Comparison of ENCODE assay signal across 11 mouse cellular contexts in the genomic region with DNA sequence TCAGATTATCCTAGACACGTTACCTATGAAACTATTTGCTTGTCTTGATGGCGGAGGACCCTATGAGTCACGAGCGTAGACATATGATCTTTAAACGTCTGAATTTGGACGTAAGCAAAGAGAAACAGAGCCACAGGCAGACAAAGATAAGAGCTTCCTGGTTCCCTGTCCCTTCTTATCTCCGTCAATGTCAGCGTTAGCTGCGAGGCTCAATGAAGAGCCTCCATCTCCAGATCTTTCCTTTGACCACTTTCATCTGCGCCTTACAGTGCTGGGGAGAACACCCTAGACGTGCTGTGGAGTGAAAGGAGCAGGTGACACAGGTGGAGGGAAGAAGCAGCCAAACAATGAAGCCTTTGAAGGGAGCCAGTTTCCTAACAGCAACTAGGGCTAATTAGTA. TPM values are rescaled to one million over a fixed set of nuclear protein-coding genes. Genes with fewer than 3 reads are reported as not detected.
DNase-seq lines count a peak whose midpoint lies in the region; ATAC-seq and TF ChIP-seq lines count a peak whose summit lies in the region.
"Had no signal": no experiment of that assay in that cellular context is flagged by ENCODE, and none has a peak within 500 bp of the region (broad histone marks: within the 10 kb centered on the region; RNA-seq: fewer than 3 reads in every experiment).

No protein-coding gene starts in this region.

- intact Hi-C loops in heart, postnatal 10 days (cut with DNase I) = loop anchor here (5.0 kb wide), 2 partner anchors 721 to 1096 kb away; no protein-coding TSS in a partner anchor

- peaks cover 8% of the 10 kb centered on the region; the same call in 1 of the 2 replicates for H3K4me1 ChIP-seq in heart, embryonic 16.5 days (ENCODE audit: control insufficient read depth, insufficient read depth, low read length)
- H3K4me1 ChIP-seq in E14TG2a.4 (replicated peaks; ENCODE audit: low read depth, low read length) = peaks cover 26% of the 10 kb centered on the region
- H3K4me1 ChIP-seq: embryonic facial prominence, embryonic 15.5 days; hindbrain, embryonic 13.5 days had no signal

- H3K4me2 ChIP-seq in heart, embryonic 16.5 days (ENCODE audit: low read depth, low read length) = peak overlapping the region; percentile 49
- H3K4me2 ChIP-seq: embryonic facial prominence, embryonic 15.5 days; hindbrain, embryonic 13.5 days had no signal

- DNase-seq in heart, postnatal 10 days = no peak
- no peak for DNase-seq in embryo, embryonic 11 days
- DNase-seq in spleen, adult 18-20 months = no peak
- DNase-seq in embryo, embryonic 10.5 days (ENCODE audit: low spot score) = no peak
- DNase-seq: cerebellum, postnatal 25 days had no signal

- no peak for TF ChIP-seq CTCF in E14TG2a.4 (conservative IDR thresholded peaks at IDR 0.05; ENCODE audit: low read length)

- H3K4me3 ChIP-seq in heart, embryonic 16.5 days (ENCODE audit: low read length) = no peak overlapping the region
- 0 out of 2 replicates have a peak overlapping the region, but pooled peaks have one; percentile 3 for H3K4me3 ChIP-seq in E14TG2a.4 (replicated peaks; ENCODE audit: low read length)
- H3K4me3 ChIP-seq: embryonic facial prominence, embryonic 15.5 days; hindbrain, embryonic 13.5 days had no signal

- peaks cover 8% of the 10 kb centered on the region; the same call in 1 of the 2 replicates for H3K27me3 ChIP-seq in heart, embryonic 16.5 days (ENCODE audit: control insufficient read depth, insufficient read depth, low read length)
- 0 out of 2 replicates have a peak, but pooled peaks cover 7% of the 10 kb centered on the region for H3K27me3 ChIP-seq in E14TG2a.4 (ENCODE audit: insufficient read depth, low read length)
- H3K27me3 ChIP-seq: embryonic facial prominence, embryonic 15.5 days had no signal

- H3K9ac ChIP-seq in heart, embryonic 16.5 days (ENCODE audit: low read length) = no peak overlapping the region
- H3K9ac ChIP-seq: embryonic facial prominence, embryonic 15.5 days; hindbrain, embryonic 13.5 days had no signal

- 10% methylated on average over 11 of the region's 11 CpGs for WGBS in heart, embryonic 16.5 days

- H3K36me3 ChIP-seq in heart, embryonic 16.5 days (ENCODE audit: control insufficient read depth, insufficient read depth) = no peaks in the 10 kb centered on the region
- no peaks in the 10 kb centered on the region for H3K36me3 ChIP-seq in E14TG2a.4 (ENCODE audit: insufficient read depth, low read length)
- H3K36me3 ChIP-seq: embryonic facial prominence, embryonic 15.5 days; hindbrain, embryonic 13.5 days had no signal

- ATAC-seq in heart, embryonic 16.5 days (replicated peaks; ENCODE audit: extremely low read depth, insufficient read depth, low FRiP score) = no peak
- 0 out of 2 replicates have a peak, but pooled peaks have one; percentile 46 for ATAC-seq in erythroid progenitor cell, adult 5-6 weeks (replicated peaks; ENCODE audit: low FRiP score, poor library complexity, severe bottlenecking)
- peak; percentile 28 for ATAC-seq in megakaryocyte, adult 5-6 weeks (ENCODE audit: poor library complexity, severe bottlenecking)

- H3K9me3 ChIP-seq in heart, embryonic 16.5 days (replicated peaks; ENCODE audit: control insufficient read depth, low read length) = no peaks in the 10 kb centered on the region
- H3K9me3 ChIP-seq in E14TG2a.4 (ENCODE audit: low read length) = no peaks in the 10 kb centered on the region
- H3K9me3 ChIP-seq: embryonic facial prominence, embryonic 15.5 days; hindbrain, embryonic 13.5 days had no signal

- H3K27ac ChIP-seq in heart, embryonic 16.5 days (ENCODE audit: low read length) = no peak overlapping the region
- H3K27ac ChIP-seq: embryonic facial prominence, embryonic 15.5 days; hindbrain, embryonic 13.5 days had no signal

RNA-seq across cellular contexts. Expression of a gene that starts 18.8 kb away (rescaled TPM):
- 26.3 and 28.4 TPM in 2 replicates for polyA plus RNA-seq in heart, embryonic 16.5 days (2015; fragmentation: Nextera tagmentation; extraction: Ambion mirVana)
- 10 to 100 TPM; 20.4 to 21.3 TPM for total RNA-seq in heart, postnatal 10 days (2021)
- 1.1 and 2.9 TPM in 2 replicates for total RNA-seq in erythroid progenitor cell, adult 5-6 weeks (2015; ENCODE audit: low replicate concordance)
- 1.8 and 2.3 TPM in 2 replicates for total RNA-seq in erythroid progenitor cell, adult 5-6 weeks (2017; ENCODE audit: low replicate concordance)
- 5.5 and 6.9 TPM in 2 replicates for total RNA-seq in megakaryocyte, adult 5-6 weeks (2015)
- 8.7 and 9.8 TPM in 2 replicates for total RNA-seq in megakaryocyte, adult 5-6 weeks (2017)
